In genomic region chrX:12858757-12859156, GRCm38 (mm10) we compare ENCODE assay signal across 12 mouse cellular contexts.
DNase-seq lines count a peak whose midpoint lies in the region; ATAC-seq lines count a peak whose summit lies in the region.
"Had no signal": no experiment of that assay in that cellular context is flagged by ENCODE, and none has a peak within 500 bp of the region (broad histone marks: within the 10 kb centered on the region; RNA-seq: fewer than 3 reads in every experiment).

No protein-coding gene starts in this region.

- H3K27me3 ChIP-seq in limb, embryonic 13.5 days: no peaks in the 10 kb centered on the region; the same call in 1 of the 2 replicates
- H3K27me3 ChIP-seq in limb, embryonic 10.5 days (ENCODE audit: low read depth, poor library complexity, severe bottlenecking): peaks cover 39% of the 10 kb centered on the region
- 0 out of 2 replicates have a peak, but pooled peaks cover 5% of the 10 kb centered on the region for H3K27me3 ChIP-seq in forebrain, embryonic 10.5 days (ENCODE audit: poor library complexity, severe bottlenecking)
- H3K27me3 ChIP-seq in hindbrain, embryonic 16.5 days (replicated peaks; ENCODE audit: control insufficient read depth, insufficient read depth, low read length): no peaks in the 10 kb centered on the region
- no peaks in the 10 kb centered on the region for H3K27me3 ChIP-seq in neural tube, embryonic 13.5 days

- no peaks in the 10 kb centered on the region for H3K36me3 ChIP-seq in limb, embryonic 13.5 days
- no peaks in the 10 kb centered on the region for H3K36me3 ChIP-seq in limb, embryonic 10.5 days
- H3K36me3 ChIP-seq in forebrain, embryonic 10.5 days (replicated peaks): no peaks in the 10 kb centered on the region
- H3K36me3 ChIP-seq in hindbrain, embryonic 16.5 days (ENCODE audit: control insufficient read depth, insufficient read depth, low read length): no peaks in the 10 kb centered on the region
- H3K36me3 ChIP-seq in neural tube, embryonic 13.5 days: no peaks in the 10 kb centered on the region
- H3K36me3 ChIP-seq: G1E had no signal

- H3K27ac ChIP-seq in limb, embryonic 13.5 days: no peak overlapping the region
- no peak overlapping the region for H3K27ac ChIP-seq in limb, embryonic 10.5 days
- H3K27ac ChIP-seq in forebrain, embryonic 10.5 days: peak overlapping the region; percentile 88
- H3K27ac ChIP-seq in hindbrain, embryonic 16.5 days (ENCODE audit: low read depth, low read length): peak overlapping the region; percentile 81
- H3K27ac ChIP-seq in neural tube, embryonic 13.5 days (replicated peaks): peak overlapping the region; percentile 90

- WGBS in limb, embryonic 13.5 days: 84% methylated on average over 2 of the region's 2 CpGs
- WGBS in limb, embryonic 10.5 days: 85% methylated on average over 2 of the region's 2 CpGs
- WGBS in forebrain, embryonic 10.5 days: 48% methylated on average over 2 of the region's 2 CpGs
- 32% methylated on average over 2 of the region's 2 CpGs for WGBS in hindbrain, embryonic 16.5 days
- 66% methylated on average over 2 of the region's 2 CpGs for WGBS in neural tube, embryonic 13.5 days

- no peak for DNase-seq in limb, embryonic 10.5 days (ENCODE audit: low spot score)
- DNase-seq in forebrain, embryonic 10.5 days (ENCODE audit: extremely low spot score, low spot score): no peak
- DNase-seq in urinary bladder, postnatal 25 days (ENCODE audit: low spot score): no peak
- DNase-seq in heart, adult 11 months: no peak
- DNase-seq: adrenal gland, adult 8-10 months; cerebellum, postnatal 36 days; lung, postnatal 14 days had no signal

- H3K9ac ChIP-seq in limb, embryonic 13.5 days: no peak overlapping the region
- H3K9ac ChIP-seq in hindbrain, embryonic 16.5 days (ENCODE audit: low read depth, low read length): no peak overlapping the region
- 0 out of 2 replicates have a peak overlapping the region, but pooled peaks have one; percentile 34 for H3K9ac ChIP-seq in neural tube, embryonic 13.5 days

- H3K4me3 ChIP-seq in limb, embryonic 13.5 days: no peak overlapping the region
- no peak overlapping the region for H3K4me3 ChIP-seq in limb, embryonic 10.5 days
- peak overlapping the region; percentile 40; the same call in 1 of the 2 replicates for H3K4me3 ChIP-seq in forebrain, embryonic 10.5 days
- no peak overlapping the region for H3K4me3 ChIP-seq in hindbrain, embryonic 16.5 days (ENCODE audit: low read length)
- no peak overlapping the region for H3K4me3 ChIP-seq in neural tube, embryonic 13.5 days

- no peaks in the 10 kb centered on the region for H3K9me3 ChIP-seq in limb, embryonic 13.5 days
- H3K9me3 ChIP-seq in limb, embryonic 10.5 days (replicated peaks): no peaks in the 10 kb centered on the region
- no peaks in the 10 kb centered on the region for H3K9me3 ChIP-seq in forebrain, embryonic 10.5 days
- no peaks in the 10 kb centered on the region for H3K9me3 ChIP-seq in hindbrain, embryonic 16.5 days (ENCODE audit: control insufficient read depth, low read length)
- H3K9me3 ChIP-seq in neural tube, embryonic 13.5 days: no peaks in the 10 kb centered on the region
- H3K9me3 ChIP-seq: G1E had no signal

- no peaks in the 10 kb centered on the region for H3K4me1 ChIP-seq in limb, embryonic 13.5 days
- peaks cover 7% of the 10 kb centered on the region; the same call in 1 of the 2 replicates for H3K4me1 ChIP-seq in limb, embryonic 10.5 days
- peaks cover 44% of the 10 kb centered on the region for H3K4me1 ChIP-seq in forebrain, embryonic 10.5 days
- H3K4me1 ChIP-seq in hindbrain, embryonic 16.5 days (ENCODE audit: control insufficient read depth, insufficient read depth, low read depth, low read length): peaks cover 4% of the 10 kb centered on the region; the same call in 1 of the 2 replicates
- peaks cover 9% of the 10 kb centered on the region for H3K4me1 ChIP-seq in neural tube, embryonic 13.5 days (replicated peaks)

- H3K4me2 ChIP-seq in limb, embryonic 13.5 days (replicated peaks): peak overlapping the region; percentile 53; the same call in 1 of the 2 replicates
- H3K4me2 ChIP-seq in hindbrain, embryonic 16.5 days (ENCODE audit: low read length): no peak overlapping the region; the same call in 1 of the 2 replicates
- peak overlapping the region; percentile 49 for H3K4me2 ChIP-seq in neural tube, embryonic 13.5 days

- ATAC-seq in limb, embryonic 13.5 days (ENCODE audit: low FRiP score, low read depth): no peak
- peak; percentile 32 for ATAC-seq in hindbrain, embryonic 16.5 days
- ATAC-seq in neural tube, embryonic 13.5 days (ENCODE audit: low read depth): 0 out of 2 replicates have a peak, but pooled peaks have one; percentile 32
- no peak for ATAC-seq in activated CD4-positive, CD25-positive, alpha-beta regulatory T cell, adult 4 months

Comparison
In these comparisons a context has a peak if more than half of its experiments do, and no peak if none do; other contexts are left out.
1. ATAC-seq: peak in hindbrain, embryonic 16.5 days (single experiment) and neural tube, embryonic 13.5 days (single experiment); none in limb, embryonic 13.5 days (single experiment) and activated CD4-positive, CD25-positive, alpha-beta regulatory T cell, adult 4 months (single experiment).
2. H3K27ac ChIP-seq: peak in forebrain, embryonic 10.5 days (single experiment), hindbrain, embryonic 16.5 days (single experiment) and neural tube, embryonic 13.5 days (single experiment); none in limb, embryonic 13.5 days (single experiment) and limb, embryonic 10.5 days (single experiment).